Mouse (Mus musculus): ENCODE results near the gene Gss. TPM values are rescaled to one million over a fixed set of nuclear protein-coding genes. Genes with fewer than 3 reads are reported as not detected.
A peak's percentile ranks its signal among the peaks of the same experiment; 100 is the strongest.

Gss gene
- total RNA-seq, 2 experiments from 2014 or later: 6.5 to 8.5 TPM

DNA sequence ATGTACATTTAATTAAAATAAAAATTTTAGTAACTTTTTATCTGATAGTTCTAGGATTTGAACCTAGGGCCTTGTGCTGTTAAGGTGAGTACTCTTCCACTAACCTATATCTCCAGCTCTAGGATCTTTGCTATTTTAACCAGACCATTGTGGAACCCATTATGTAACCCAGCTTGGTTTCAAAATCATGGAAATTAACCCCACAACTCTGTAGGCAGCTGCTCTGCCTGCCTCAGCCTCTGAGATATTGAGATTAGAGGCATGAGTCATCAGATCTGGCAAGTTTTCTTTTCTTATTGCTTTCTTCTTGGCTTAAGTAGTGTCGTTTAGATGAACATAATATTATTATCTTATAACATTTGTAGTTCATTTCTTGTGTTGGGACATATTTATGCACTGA is 68.2 kb downstream of the Gss start:
- no peak for ATAC-seq (replicated peaks; ENCODE audit: low FRiP score, poor library complexity, severe bottlenecking)

DNA sequence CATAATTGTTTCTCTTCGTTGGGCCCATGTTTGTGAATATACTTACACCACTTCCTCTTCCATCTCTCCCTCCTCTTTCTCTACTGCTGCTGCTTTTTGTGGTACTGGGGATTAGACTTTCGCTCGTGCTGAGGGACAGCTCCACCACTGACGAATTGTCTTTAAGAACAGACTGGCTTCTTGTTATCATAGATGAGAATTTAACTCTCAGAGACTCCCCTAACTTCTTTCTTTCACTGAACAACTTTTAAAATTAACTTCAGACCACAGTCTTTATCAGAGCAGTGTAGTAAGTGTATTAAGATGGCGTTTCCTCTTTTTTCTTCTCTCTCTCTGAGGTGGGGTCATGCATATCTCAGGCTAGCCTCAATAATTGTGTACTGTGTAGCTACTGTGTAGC is 68.9 kb downstream of the Gss start:
- no peak for ATAC-seq (replicated peaks; ENCODE audit: low FRiP score, poor library complexity, severe bottlenecking)

DNA sequence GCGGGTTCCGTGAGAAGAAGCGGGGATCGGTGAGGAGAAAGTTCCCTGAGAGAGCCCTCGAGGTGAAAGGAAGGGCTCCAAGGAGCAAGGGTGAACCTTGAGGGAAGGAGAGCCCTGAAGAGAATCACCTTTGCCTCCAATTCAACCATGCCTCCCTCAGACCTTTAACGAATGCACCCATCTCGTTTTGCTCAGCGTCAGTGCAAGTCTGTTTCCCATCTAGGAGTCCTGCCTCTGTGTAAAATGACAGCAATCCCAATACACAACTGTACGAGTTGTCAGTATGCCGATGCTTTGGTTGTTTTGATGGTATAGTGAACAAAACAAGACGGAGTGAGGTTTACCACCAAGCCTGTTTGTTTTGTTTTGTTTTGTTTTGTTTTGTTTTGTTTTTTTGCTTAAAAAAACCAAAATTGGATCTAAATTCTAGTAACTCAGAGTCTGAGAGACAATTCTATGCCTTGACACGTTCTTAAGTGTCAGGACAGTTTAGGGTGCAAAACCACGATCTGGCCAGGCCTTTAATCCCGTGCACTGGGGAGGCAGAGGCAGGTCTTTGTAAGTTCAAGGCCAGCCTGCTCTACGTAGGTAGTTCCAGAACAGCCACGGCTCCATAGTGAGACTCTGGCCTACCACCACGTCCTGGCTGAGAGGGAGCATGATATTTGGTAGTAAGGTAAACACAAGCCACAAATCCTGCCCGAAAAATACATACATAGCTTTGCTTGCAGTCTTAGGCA is 73.9 kb downstream of the Gss start:
- ATAC-seq (replicated peaks; ENCODE audit: low FRiP score, poor library complexity, severe bottlenecking): peak; percentile 43

DNA sequence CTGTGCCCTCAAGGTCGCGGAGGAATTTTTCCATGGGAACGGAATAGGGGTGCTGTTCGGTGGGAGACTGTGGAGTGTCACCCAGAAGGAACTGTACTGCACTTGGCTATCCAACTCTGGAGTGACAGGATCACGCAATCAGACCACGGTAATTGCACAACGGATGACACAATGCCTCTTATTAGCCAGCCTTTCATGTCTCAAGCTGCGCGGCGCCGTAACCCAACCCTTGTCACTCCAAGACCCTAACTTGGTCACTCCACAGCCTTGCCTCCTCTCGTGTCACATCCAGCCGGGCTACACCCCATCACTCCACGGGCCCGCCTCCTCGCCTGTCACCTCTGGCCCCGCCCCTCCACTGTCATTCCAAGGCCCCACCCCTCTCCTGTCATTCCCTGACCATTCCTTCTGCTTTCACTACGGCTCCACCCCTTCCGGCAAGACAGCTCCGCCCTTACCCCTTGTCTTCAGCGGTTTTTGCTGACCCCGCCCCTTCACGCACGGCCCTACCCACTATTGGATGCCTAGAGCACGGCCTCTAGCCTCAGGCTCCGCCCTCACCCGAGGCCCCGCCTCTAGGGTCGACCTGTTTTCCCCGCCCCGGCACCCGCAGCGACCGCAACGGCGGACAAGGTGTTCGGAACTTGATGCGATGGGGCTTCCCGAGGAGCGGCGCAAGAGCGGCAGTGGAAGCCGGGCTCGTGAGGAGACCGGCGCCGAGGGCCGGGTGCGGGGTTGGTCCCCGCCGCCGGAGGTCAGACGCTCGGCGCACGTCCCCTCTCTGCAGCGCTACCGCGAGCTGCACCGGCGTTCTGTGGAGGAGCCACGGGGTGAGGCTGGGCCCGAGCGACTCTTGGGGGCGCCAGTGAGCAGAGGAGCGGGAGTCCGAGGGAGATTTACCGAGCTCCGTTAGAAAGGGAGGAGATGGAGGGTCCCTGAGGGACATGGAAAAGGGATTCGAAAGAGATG is 74.9 kb downstream of the Gss start, which contains the start of the genes Acss2 and Ggt7:
Gene Acss2, plus strand, starts transcription at position 494 of the 969 bp plus-strand sequence.
Gene Ggt7, minus strand, starts transcription at position 783 of the 969 bp plus-strand sequence.
- peak; percentile 88 for ATAC-seq (replicated peaks; ENCODE audit: low FRiP score, poor library complexity, severe bottlenecking)

DNA sequence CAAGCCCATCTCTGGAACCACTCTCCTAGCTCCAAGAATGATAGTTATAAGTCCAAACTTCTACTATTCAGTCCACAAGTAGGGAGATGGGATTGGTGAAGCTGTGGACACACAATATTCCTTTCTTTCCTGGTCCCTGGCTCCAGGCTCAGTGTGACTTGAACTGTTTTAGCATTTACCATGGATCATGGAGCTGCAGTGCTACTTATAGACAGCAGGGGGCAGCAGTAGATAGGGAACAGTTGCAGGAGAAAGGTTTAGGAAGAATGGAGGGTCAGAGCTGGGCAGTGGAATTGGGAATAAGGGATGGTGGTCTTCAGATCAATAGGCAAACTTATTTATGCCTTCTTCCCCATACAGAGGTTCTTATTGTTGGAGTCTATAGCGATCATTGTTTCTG is 76.7 kb downstream of the Gss start:
- peak; percentile 35 for ATAC-seq (replicated peaks; ENCODE audit: low FRiP score, poor library complexity, severe bottlenecking)

DNA sequence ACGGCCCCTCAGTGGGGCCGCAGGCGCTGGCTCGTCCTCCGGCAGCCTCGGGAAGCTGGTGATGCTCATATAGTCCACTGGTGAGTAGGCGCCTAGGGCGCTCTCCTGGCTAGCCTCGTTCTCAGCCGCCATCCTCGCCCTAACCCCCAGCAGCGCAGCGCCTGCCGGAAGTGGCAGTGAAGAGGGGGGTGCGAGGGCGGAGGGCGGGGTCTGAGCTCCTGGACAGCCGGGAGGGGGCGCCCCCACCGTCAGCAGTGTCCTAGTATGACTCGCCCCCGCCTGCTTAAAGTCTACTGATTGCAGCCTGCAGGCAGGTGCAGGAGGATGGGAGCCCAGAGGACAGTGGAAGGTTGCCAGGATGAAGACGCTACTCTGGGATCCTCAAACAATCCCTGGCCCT is 77.9 kb downstream of the Gss start:
- no peak for ATAC-seq (replicated peaks; ENCODE audit: low FRiP score, poor library complexity, severe bottlenecking)

DNA sequence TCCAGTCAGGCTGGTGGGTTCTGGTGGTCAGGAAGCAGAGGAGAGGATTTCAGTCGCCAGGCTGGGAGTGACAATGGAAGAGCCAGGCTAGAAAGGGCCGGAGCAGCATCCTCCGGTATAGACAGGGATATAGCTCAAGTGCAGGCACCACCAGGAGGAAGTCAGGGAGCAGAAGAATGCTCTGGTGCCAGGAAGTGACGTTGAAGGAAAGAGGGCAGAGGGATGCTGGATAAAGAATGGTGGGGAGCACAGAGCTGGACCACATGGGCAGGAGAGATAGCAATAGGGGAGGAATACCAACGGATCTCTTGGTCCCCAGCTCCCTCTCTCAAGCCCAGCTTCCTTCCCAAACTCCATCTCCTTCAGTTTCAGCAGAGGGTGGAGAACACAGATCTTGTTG is 79.1 kb downstream of the Gss start:
- ATAC-seq (replicated peaks; ENCODE audit: low FRiP score, poor library complexity, severe bottlenecking): no peak

Other genes with a start within 250 kb of the Gss start
- 9.4 and 17.6 TPM in 2 replicates for gene Pigu, start 235.4 kb downstream of the Gss start, total RNA-seq (2015; ENCODE audit: low replicate concordance)
- 5.6 TPM in 2 replicates for gene Pigu, start 235.4 kb downstream of the Gss start, total RNA-seq (2017; ENCODE audit: low replicate concordance)
- gene Trp53inp2, start 211.8 kb downstream of the Gss start, total RNA-seq (2015; ENCODE audit: low replicate concordance): 7.1 and 15.6 TPM in 2 replicates
- gene Trp53inp2, start 211.8 kb downstream of the Gss start, total RNA-seq (2017; ENCODE audit: low replicate concordance): 3.6 and 4.9 TPM in 2 replicates
- 29.6 and 35.9 TPM in 2 replicates for gene Ncoa6, start 118.9 kb downstream of the Gss start, total RNA-seq (2015; ENCODE audit: low replicate concordance)
- gene Ncoa6, start 118.9 kb downstream of the Gss start, total RNA-seq (2017; ENCODE audit: low replicate concordance): 7.2 and 13.7 TPM in 2 replicates
- gene Acss2, start 74.9 kb downstream of the Gss start, total RNA-seq (2015; ENCODE audit: low replicate concordance): 3.5 and 10.0 TPM in 2 replicates
- gene Acss2, start 74.9 kb downstream of the Gss start, total RNA-seq (2017; ENCODE audit: low replicate concordance): 16.4 and 20.1 TPM in 2 replicates
- gene Ggt7, start 74.6 kb downstream of the Gss start, total RNA-seq (2015; ENCODE audit: low replicate concordance): not detected in 2 replicates
- gene Ggt7, start 74.6 kb downstream of the Gss start, total RNA-seq (2017; ENCODE audit: low replicate concordance): not detected in 2 replicates
- not detected in 2 replicates for gene Myh7b, start 18.4 kb upstream of the Gss start, total RNA-seq (2015; ENCODE audit: low replicate concordance)
- gene Myh7b, start 18.4 kb upstream of the Gss start, total RNA-seq (2017; ENCODE audit: low replicate concordance): 0.14 TPM in 1 of 2 replicates, not detected in the other
- 41.2 and 41.7 TPM in 2 replicates for gene Trpc4ap, start 99.6 kb upstream of the Gss start, total RNA-seq (2015; ENCODE audit: low replicate concordance)
- gene Trpc4ap, start 99.6 kb upstream of the Gss start, total RNA-seq (2017; ENCODE audit: low replicate concordance): 42.1 and 59.8 TPM in 2 replicates
- gene Edem2, start 136.7 kb upstream of the Gss start, total RNA-seq (2015; ENCODE audit: low replicate concordance): 6.7 and 7.3 TPM in 2 replicates
- 8.2 and 9.8 TPM in 2 replicates for gene Edem2, start 136.7 kb upstream of the Gss start, total RNA-seq (2017; ENCODE audit: low replicate concordance)
- not detected in 2 replicates for gene Gm17581, start 143.1 kb upstream of the Gss start, total RNA-seq (2015; ENCODE audit: low replicate concordance)
- gene Gm17581, start 143.1 kb upstream of the Gss start, total RNA-seq (2017; ENCODE audit: low replicate concordance): not detected in 2 replicates
- gene Procr, start 158.3 kb upstream of the Gss start, total RNA-seq (2015; ENCODE audit: low replicate concordance): not detected in 2 replicates
- 0.51 TPM in 1 of 2 replicates, not detected in the other for gene Procr, start 158.3 kb upstream of the Gss start, total RNA-seq (2017; ENCODE audit: low replicate concordance)
- gene Mmp24, start 182.5 kb upstream of the Gss start, total RNA-seq (2015; ENCODE audit: low replicate concordance): not detected in 2 replicates
- not detected in 2 replicates for gene Mmp24, start 182.5 kb upstream of the Gss start, total RNA-seq (2017; ENCODE audit: low replicate concordance)
- gene BC029722, start 226.6 kb upstream of the Gss start, total RNA-seq (2015; ENCODE audit: low replicate concordance): 1.3 and 3.8 TPM in 2 replicates
- gene BC029722, start 226.6 kb upstream of the Gss start, total RNA-seq (2017; ENCODE audit: low replicate concordance): 2.4 and 3.5 TPM in 2 replicates
- gene Eif6, start 234.1 kb upstream of the Gss start, total RNA-seq (2015; ENCODE audit: low replicate concordance): 20.4 and 58.3 TPM in 2 replicates
- 17.0 and 22.2 TPM in 2 replicates for gene Eif6, start 234.1 kb upstream of the Gss start, total RNA-seq (2017; ENCODE audit: low replicate concordance)
- gene Fam83c, start 242.0 kb upstream of the Gss start, total RNA-seq (2015; ENCODE audit: low replicate concordance): not detected in 2 replicates
- not detected in 2 replicates for gene Fam83c, start 242.0 kb upstream of the Gss start, total RNA-seq (2017; ENCODE audit: low replicate concordance)